Mouse (Mus musculus) liver, adult 2 months (tissue): ENCODE measurements around the gene Ttc29. TPM values are rescaled to one million over a fixed set of nuclear protein-coding genes. Genes with fewer than 3 reads are reported as not detected.

ENCODE experiments used
- DNase-seq: peaks from one replicate; pipeline ENCODE4 v3.0.0-alpha.2; 2011; ENCODE audit warnings: low read depth, low spot score; ENCODE audit errors: extremely low read depth
- H3K27ac ChIP-seq: fragments of 200-500 bp; replicated peaks from 2 replicates; pipeline ENCODE4 v1.5.1; 2012; ENCODE audit warnings: low read depth, mild to moderate bottlenecking, control low read depth, inconsistent platforms, low read length; ENCODE audit not compliant: insufficient read depth
- H3K27me3 ChIP-seq: fragments of 200-500 bp; 2 replicates; pipeline ENCODE4 v1.6.1; 2012; ENCODE audit warnings: mild to moderate bottlenecking, moderate library complexity, low read length, inconsistent platforms; ENCODE audit not compliant: control insufficient read depth, insufficient read depth
- H3K36me3 ChIP-seq: fragments of 200-500 bp; 2 replicates; pipeline ENCODE4 v1.6.1; 2012; ENCODE audit warnings: low read length, inconsistent platforms; ENCODE audit not compliant: control insufficient read depth, insufficient read depth
- H3K4me1 ChIP-seq: fragments of 200-500 bp; 2 replicates; pipeline ENCODE4 v1.6.1; 2011; ENCODE audit warnings: low read length; ENCODE audit not compliant: control insufficient read depth, insufficient read depth
- H3K4me3 ChIP-seq: fragments of 200-500 bp; 2 replicates; pipeline ENCODE4 v1.5.1; 2011; ENCODE audit warnings: low read depth, mild to moderate bottlenecking, control low read depth, low read length, moderate library complexity; ENCODE audit not compliant: insufficient read depth
- H3K79me2 ChIP-seq: fragments of 200-500 bp; 2 replicates; pipeline ENCODE4 v1.6.1; 2012; ENCODE audit warnings: inconsistent platforms, mild to moderate bottlenecking, low read length, moderate library complexity; ENCODE audit not compliant: control insufficient read depth, insufficient read depth
- H3K9ac ChIP-seq: fragments of 200-500 bp; 2 replicates; pipeline ENCODE4 v1.6.1; 2012; ENCODE audit warnings: low read depth, mild to moderate bottlenecking, control low read depth, inconsistent platforms, low read length
- CTCF ChIP-seq: fragments of 200-500 bp; IDR thresholded peaks from 2 replicates; pipeline ENCODE4 v1.5.1; 2011; ENCODE audit warnings: low read depth, low read length, control low read depth
- POLR2A ChIP-seq: fragments of 200-500 bp; IDR thresholded peaks from 2 replicates; pipeline ENCODE4 v1.6.1; 2011; ENCODE audit warnings: low read length, control low read depth; ENCODE audit not compliant: insufficient read depth; ENCODE audit errors: extremely low read depth
- WGBS: fragments of 180-500 bp; shearing (Covaris S2); methylation state at CpG from one replicate; pipeline ENCODE4 v1.1.7; 2018; 5-methylcytosine and 5-hydroxymethylcytosine counted together
- polyA plus RNA-seq: library from polyadenylated mRNA; depleted of rRNA; stranded (reverse); fragments of >200 nt; gene quantifications from 2 replicates; pipeline ENCODE4 v1.2.3, GENCODE M21; 2012
- total RNA-seq: library from RNA; depleted of rRNA; stranded (reverse); fragments of >200 nt; gene quantifications from 2 replicates; pipeline ENCODE4 v1.2.3, GENCODE M21; 2014

Ttc29 gene
- total and polyA plus RNA-seq, 2 experiments, result not detected

- Histone ChIP-seq H3K27ac (no peak overlapping the region), H3K9ac (no peak overlapping the region), H3K4me3 (no peak overlapping the region), H3K4me1 (no peaks in the 10 kb centered on the region), H3K79me2 (no peaks in the 10 kb centered on the region), H3K27me3 (no peaks in the 10 kb centered on the region), H3K36me3 (no peaks in the 10 kb centered on the region)
- DNase-seq, result no peak
- TF ChIP-seq POLR2A, result no peak
- TF ChIP-seq CTCF, result no peak
- WGBS, result 80% methylated on average over 4 of the region's 4 CpGs
These were observed 129.1 kb downstream of the Ttc29 start for GRCm38 (mm10) chr8:78342151-78342550.

GRCm38 (mm10) chr8:78344006-78344405, 130.9 kb downstream of the Ttc29 start:
- no peaks in the 10 kb centered on the region for H3K36me3 ChIP-seq
- H3K4me1 ChIP-seq, result no peaks in the 10 kb centered on the region
- no peak overlapping the region for H3K4me3 ChIP-seq
- H3K79me2 ChIP-seq, result no peaks in the 10 kb centered on the region
- DNase-seq, result no peak
- H3K9ac ChIP-seq, result no peak overlapping the region
- 55% methylated on average over 2 of the region's 2 CpGs for WGBS
- H3K27ac ChIP-seq, result no peak overlapping the region
- no peaks in the 10 kb centered on the region for H3K27me3 ChIP-seq
- TF ChIP-seq CTCF (no peak), POLR2A (no peak)

GRCm38 (mm10) chr8:78345705-78346104, 132.6 kb downstream of the Ttc29 start:
- WGBS, result 39% methylated on average over 7 of the region's 7 CpGs
- TF ChIP-seq CTCF, result no peak
- no peak for TF ChIP-seq POLR2A
- Histone ChIP-seq H3K79me2 (no peaks in the 10 kb centered on the region), H3K4me1 (no peaks in the 10 kb centered on the region), H3K36me3 (no peaks in the 10 kb centered on the region), H3K9ac (no peak overlapping the region), H3K27me3 (no peaks in the 10 kb centered on the region), H3K27ac (no peak overlapping the region), H3K4me3 (no peak overlapping the region)
- DNase-seq, result no peak

GRCm38 (mm10) chr8:78346131-78346621, 133.1 kb downstream of the Ttc29 start:
- Histone ChIP-seq H3K4me3 (no peak overlapping the region), H3K27ac (no peak overlapping the region), H3K9ac (no peak overlapping the region), H3K27me3 (no peaks in the 10 kb centered on the region), H3K36me3 (no peaks in the 10 kb centered on the region), H3K4me1 (no peaks in the 10 kb centered on the region), H3K79me2 (no peaks in the 10 kb centered on the region)
- no peak for TF ChIP-seq CTCF
- no peak for TF ChIP-seq POLR2A
- 25% methylated on average over 11 of the region's 11 CpGs for WGBS
- no peak for DNase-seq

GRCm38 (mm10) chr8:78353902-78354301, 140.8 kb downstream of the Ttc29 start:
- WGBS, result 83% methylated on average over 5 of the region's 5 CpGs
- no peak for DNase-seq
- no peaks in the 10 kb centered on the region for H3K36me3 ChIP-seq
- H3K9ac ChIP-seq, result no peak overlapping the region
- H3K27ac ChIP-seq, result no peak overlapping the region
- H3K27me3 ChIP-seq, result no peaks in the 10 kb centered on the region
- TF ChIP-seq POLR2A (no peak), CTCF (no peak)
- no peaks in the 10 kb centered on the region for H3K4me1 ChIP-seq
- H3K79me2 ChIP-seq, result no peaks in the 10 kb centered on the region
- H3K4me3 ChIP-seq, result no peak overlapping the region

GRCm38 (mm10) chr8:78354801-78355200, 141.7 kb downstream of the Ttc29 start:
- Histone ChIP-seq H3K27ac (no peak overlapping the region), H3K4me1 (no peaks in the 10 kb centered on the region), H3K79me2 (no peaks in the 10 kb centered on the region), H3K36me3 (no peaks in the 10 kb centered on the region), H3K27me3 (no peaks in the 10 kb centered on the region), H3K4me3 (no peak overlapping the region), H3K9ac (no peak overlapping the region)
- WGBS, result 91% methylated on average over 5 of the region's 5 CpGs
- TF ChIP-seq POLR2A (no peak), CTCF (no peak)
- no peak for DNase-seq
